Mouse (Mus musculus) hindbrain, embryonic 11.5 days (tissue): ENCODE data around the gene Zfp429. TPM values are rescaled to one million over a fixed set of nuclear protein-coding genes. Genes with fewer than 3 reads are reported as not detected.

Experiments used
- polyA plus RNA-seq: library from polyadenylated mRNA; unstranded; fragments of >200 nt; fragmentation: Nextera tagmentation; extraction: Ambion mirVana; gene quantifications from 2 replicates; pipeline ENCODE4 v1.2.1, GENCODE M21; 2014

Zfp429 gene
- polyA plus RNA-seq, 1 experiment from 2014 or later, result 3.2 TPM

Other genes starting within 250 kb of the Zfp429 start
- gene Rsl1, start 226.6 kb downstream of the Zfp429 start, polyA plus RNA-seq, result 4.5 and 5.4 TPM in 2 replicates
- gene Zfp455, start 205.3 kb downstream of the Zfp429 start, polyA plus RNA-seq, result 0.86 and 1.2 TPM in 2 replicates
- 2.9 and 4.0 TPM in 2 replicates for gene Zfp458, start 121.4 kb downstream of the Zfp429 start, polyA plus RNA-seq
- 0.43 and 0.56 TPM in 2 replicates for gene Zfp457, start 93.3 kb downstream of the Zfp429 start, polyA plus RNA-seq
- 1.6 and 1.7 TPM in 2 replicates for gene Zfp595, start 67.2 kb downstream of the Zfp429 start, polyA plus RNA-seq
- not detected in 2 replicates for gene Gm28044, start 39.3 kb downstream of the Zfp429 start, polyA plus RNA-seq
- gene Zfp953, start 39.2 kb downstream of the Zfp429 start, polyA plus RNA-seq, result 0.75 and 1.2 TPM in 2 replicates
- 0.25 TPM in 1 of 2 replicates, not detected in the other for gene Gm28041, start 24.1 kb downstream of the Zfp429 start, polyA plus RNA-seq
- 1.1 and 1.2 TPM in 2 replicates for gene Zfp456, start 24.0 kb downstream of the Zfp429 start, polyA plus RNA-seq
- gene Zfp459, start 21.6 kb upstream of the Zfp429 start, polyA plus RNA-seq, result 0.70 and 1.4 TPM in 2 replicates
- gene Zfp874a, start 51.8 kb upstream of the Zfp429 start, polyA plus RNA-seq, result 7.5 TPM in 2 replicates
- 1.3 and 1.4 TPM in 2 replicates for gene Zfp874b, start 84.4 kb upstream of the Zfp429 start, polyA plus RNA-seq
- gene Zfp58, start 100.7 kb upstream of the Zfp429 start, polyA plus RNA-seq, result 15.4 and 15.6 TPM in 2 replicates
- 0.23 TPM in 1 of 2 replicates, not detected in the other for gene Gm26965, start 126.3 kb upstream of the Zfp429 start, polyA plus RNA-seq
- 34.9 and 39.7 TPM in 2 replicates for gene Zfp87, start 126.4 kb upstream of the Zfp429 start, polyA plus RNA-seq
- 19.5 and 21.8 TPM in 2 replicates for gene Zfp748, start 154.0 kb upstream of the Zfp429 start, polyA plus RNA-seq
- 5.4 and 5.6 TPM in 2 replicates for gene Zfp729b, start 209.9 kb upstream of the Zfp429 start, polyA plus RNA-seq
- 0.94 TPM in 1 of 2 replicates, not detected in the other for gene Gm49345, start 237.9 kb upstream of the Zfp429 start, polyA plus RNA-seq
- 3.8 and 4.3 TPM in 2 replicates for gene Zfp729a, start 238.0 kb upstream of the Zfp429 start, polyA plus RNA-seq